Mouse (Mus musculus): ENCODE data around the gene Tfap2d. TPM values are rescaled to one million over a fixed set of nuclear protein-coding genes. Genes with fewer than 3 reads are reported as not detected.

Gene Tfap2d
- polyA plus RNA-seq (2012; ENCODE audit: low replicate concordance), result not detected in 2 replicates

DNA sequence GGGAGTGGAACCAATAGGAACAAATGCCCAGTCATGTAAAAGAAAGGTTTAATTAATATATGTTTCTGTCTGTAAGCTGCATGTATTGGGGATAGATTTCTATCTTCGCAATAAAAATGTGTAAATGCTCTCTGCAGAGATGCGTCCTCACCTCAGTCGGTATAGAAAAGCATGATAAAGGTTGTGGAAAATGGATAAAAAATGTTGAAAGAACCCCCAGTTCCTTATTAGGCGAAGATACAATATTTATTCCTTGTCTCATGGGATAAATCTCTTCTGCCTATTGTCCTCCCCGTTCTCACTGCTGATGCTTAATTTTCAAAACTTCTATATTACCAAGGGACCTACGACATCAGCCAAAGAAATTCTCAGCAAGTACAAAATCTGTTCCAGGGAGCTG lies at the start of gene Tfap2d:
Gene Tfap2d (plus strand): TSS at position 392 of the 400 bp plus-strand sequence.

DNA sequence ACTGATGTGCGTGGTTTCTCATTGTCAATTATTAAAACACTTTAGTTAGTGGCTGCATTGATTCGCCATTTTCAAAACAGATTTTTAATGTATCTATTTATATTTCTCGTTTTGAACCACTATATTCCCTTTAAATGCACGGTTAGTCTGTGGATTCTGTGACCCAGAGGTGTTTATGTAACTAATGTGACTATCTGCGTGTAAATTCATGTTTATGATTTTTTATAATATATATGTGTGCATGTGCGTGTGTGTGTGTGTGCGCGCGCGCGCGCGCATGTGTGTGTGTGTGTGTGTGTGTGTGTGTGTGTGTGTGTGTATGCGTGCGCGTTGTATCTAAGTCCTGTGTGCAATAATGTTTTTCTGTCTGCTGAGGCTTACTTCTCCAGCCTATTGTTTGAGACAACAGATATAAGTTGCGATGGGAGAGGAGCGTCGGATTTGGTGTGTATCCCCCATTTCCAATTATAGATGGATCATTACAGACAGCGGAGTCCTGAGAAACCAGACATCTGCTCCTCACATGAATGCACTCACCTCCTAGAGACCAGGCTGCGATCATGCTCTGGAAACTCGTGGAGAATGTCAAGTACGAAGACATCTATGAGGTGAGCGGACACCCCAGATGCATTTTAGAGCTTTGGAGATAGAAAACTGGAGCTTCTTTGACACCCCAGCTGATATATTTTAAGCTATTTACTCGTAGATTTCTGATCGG lies 106.0 kb downstream of the Tfap2d start, which contains the start of gene Tfap2b:
Gene Tfap2b (plus strand): TSS at position 274 of the 718 bp plus-strand sequence.

Other genes with a start within 250 kb of the Tfap2d start
- not detected in 2 replicates for gene Tfap2b, start 105.9 kb downstream of the Tfap2d start, polyA plus RNA-seq (2012; ENCODE audit: low replicate concordance)

Data from leukemia stem cell, adult 10-12 weeks (primary cell).